Mouse (Mus musculus) ES-E14 (cell line): ENCODE measurements around the gene Sypl2.

Experiments used
- CHD2 ChIP-seq: IDR thresholded peaks from 2 replicates; pipeline ENCODE4 v1.6.1; 2014; ENCODE audit warnings: mild to moderate bottlenecking, low read depth, low read length, inconsistent platforms
- HCFC1 ChIP-seq: IDR thresholded peaks from 2 replicates; pipeline ENCODE4 v1.6.1; 2012; ENCODE audit warnings: low read length, inconsistent platforms, borderline replicate concordance; ENCODE audit not compliant: insufficient read depth
- MAFK ChIP-seq: IDR thresholded peaks from 2 replicates; pipeline ENCODE4 v1.6.1; 2014; ENCODE audit warnings: mild to moderate bottlenecking, low read depth, low read length, inconsistent platforms; ENCODE audit not compliant: insufficient read depth
- ZC3H11A ChIP-seq: IDR thresholded peaks from 2 replicates; pipeline ENCODE4 v1.6.1; 2012; ENCODE audit warnings: low read depth, mild to moderate bottlenecking, inconsistent platforms, low read length, borderline replicate concordance
- ZNF384 ChIP-seq: IDR thresholded peaks from 2 replicates; pipeline ENCODE4 v1.6.1; 2012; ENCODE audit warnings: low read depth, low read length, inconsistent platforms

DNA sequence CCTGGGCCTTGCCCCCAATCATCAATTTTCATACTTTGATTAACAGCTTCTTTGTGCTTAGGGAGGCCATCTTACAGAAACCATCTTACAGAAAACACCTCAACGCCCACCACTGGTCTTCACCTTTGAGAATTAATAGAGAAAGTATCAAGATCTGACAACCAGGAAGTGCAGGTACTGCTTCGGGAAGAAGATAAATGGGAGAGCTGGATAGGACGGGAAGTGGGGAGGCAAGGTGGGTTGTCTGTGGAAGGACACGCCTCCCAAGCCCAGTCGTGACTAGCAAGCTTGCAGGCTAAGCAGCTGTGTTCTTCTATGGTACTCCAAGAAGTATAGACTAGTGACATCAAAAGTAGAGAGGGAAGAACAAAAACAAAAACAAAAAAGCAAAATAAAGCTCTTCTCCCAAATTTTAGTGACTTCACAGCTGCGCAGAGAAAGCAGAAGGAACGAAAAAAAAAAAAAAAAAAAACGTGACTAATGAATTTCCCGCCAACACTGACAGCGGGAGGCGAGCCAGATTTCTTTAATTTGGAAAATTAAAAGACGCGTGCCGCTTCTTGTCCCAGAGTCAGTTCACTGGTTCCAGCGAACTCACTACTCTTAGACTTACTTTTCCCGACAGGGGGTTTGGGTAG, 40.9 kb downstream of the Sypl2 start:
- TF ChIP-seq ZC3H11A: no peak
- TF ChIP-seq HCFC1: no peak
- TF ChIP-seq MAFK: no peak
- peak; percentile 86 for TF ChIP-seq ZNF384
- no peak for TF ChIP-seq CHD2
